Mouse (Mus musculus) embryonic facial prominence, embryonic 11.5 days (tissue): ENCODE data around the gene Cacna1c. TPM values are rescaled to one million over a fixed set of nuclear protein-coding genes. Genes with fewer than 3 reads are reported as not detected.
A peak's percentile ranks its signal among the peaks of the same experiment; 100 is the strongest.

ENCODE experiments used
- ATAC-seq: fragments of 200-750 bp; cut with Nextera tagmentation; replicated peaks from 2 replicates; pipeline ENCODE4 v1.8.0; 2017; ENCODE audit warnings: low read depth; ENCODE audit not compliant: insufficient number of reproducible peaks, low FRiP score, low TSS enrichment
- DNase-seq: peaks from one replicate; pipeline ENCODE4 v3.0.0-alpha.2; 2015; ENCODE audit warnings: low spot score
- H3K27ac ChIP-seq: fragments of 300-500 bp; sonication (generic); replicated peaks from 2 replicates; pipeline ENCODE4 v1.5.1; 2014; ENCODE audit warnings: mild to moderate bottlenecking, low read depth, low read length, control low read depth
- H3K27me3 ChIP-seq: fragments of 300-500 bp; sonication (generic); 2 replicates; pipeline ENCODE4 v1.6.1; 2014; ENCODE audit warnings: mild to moderate bottlenecking, low read length, moderate library complexity, mixed read lengths; ENCODE audit not compliant: control insufficient read depth, insufficient read depth
- H3K36me3 ChIP-seq: fragments of 300-500 bp; sonication (generic); replicated peaks from 2 replicates; pipeline ENCODE4 v1.6.1; 2014; ENCODE audit warnings: low read depth, mild to moderate bottlenecking, low read length, moderate library complexity, mixed read lengths; ENCODE audit not compliant: control insufficient read depth, insufficient read depth
- H3K4me1 ChIP-seq: fragments of 300-500 bp; sonication (generic); 2 replicates; pipeline ENCODE4 v1.6.1; 2014; ENCODE audit warnings: low read length, mixed read lengths; ENCODE audit not compliant: control insufficient read depth, insufficient read depth
- H3K4me2 ChIP-seq: fragments of 300-500 bp; sonication (generic); 2 replicates; pipeline ENCODE4 v1.6.1; 2014; ENCODE audit warnings: low read depth, mild to moderate bottlenecking, control low read depth, low read length, moderate library complexity
- H3K4me3 ChIP-seq: fragments of 300-500 bp; sonication (generic); 2 replicates; pipeline ENCODE4 v1.5.1; 2014; ENCODE audit warnings: low read depth, low read length, control low read depth
- H3K9ac ChIP-seq: fragments of 300-500 bp; sonication (generic); replicated peaks from 2 replicates; pipeline ENCODE4 v1.6.1; 2014; ENCODE audit warnings: mild to moderate bottlenecking, control low read depth, low read length
- H3K9me3 ChIP-seq: fragments of 300-500 bp; sonication (generic); replicated peaks from 2 replicates; pipeline ENCODE4 v1.6.1; 2016; ENCODE audit warnings: mild to moderate bottlenecking, low read length, inconsistent platforms, mixed read lengths; ENCODE audit not compliant: control insufficient read depth
- WGBS: fragments of 180-500 bp; shearing (Covaris S2); extraction: QIAGEN DNeasy Blood & Tissue Kit; methylation state at CpG from one replicate; pipeline ENCODE4 v1.1.7; 2014; 5-methylcytosine and 5-hydroxymethylcytosine counted together
- polyA plus RNA-seq: library from polyadenylated mRNA; unstranded; fragments of >200 nt; fragmentation: Nextera tagmentation; extraction: Ambion mirVana; gene quantifications from 2 replicates; pipeline ENCODE4 v1.2.1, GENCODE M21; 2014

The Cacna1c gene
- polyA plus RNA-seq, 1 experiment from 2014 or later, result 4.3 TPM

DNA sequence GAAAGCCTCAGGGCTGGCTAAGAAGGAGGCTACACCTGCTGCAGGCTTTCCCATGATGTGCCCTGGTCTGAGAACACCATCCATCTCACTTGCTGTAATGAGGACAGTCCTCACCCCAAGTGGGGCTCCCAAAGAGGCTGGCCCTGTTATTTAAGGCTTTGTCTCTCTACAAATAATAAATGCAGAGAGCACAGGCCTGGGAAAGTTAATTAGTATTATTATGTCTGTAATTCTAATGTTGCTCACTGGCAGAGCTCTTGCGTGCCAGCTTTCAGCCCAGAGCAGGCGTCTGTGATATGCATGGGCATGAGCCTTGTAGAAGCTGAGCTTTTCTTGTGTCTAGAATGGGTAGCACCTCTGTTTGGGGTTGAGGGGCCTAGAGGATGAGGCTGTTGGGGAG is 354.3 kb downstream of the Cacna1c start:
- Histone ChIP-seq H3K4me2 (no peak overlapping the region), H3K9ac (no peak overlapping the region), H3K4me1 (no peaks in the 10 kb centered on the region), H3K27ac (no peak overlapping the region), H3K36me3 (no peaks in the 10 kb centered on the region), H3K9me3 (no peaks in the 10 kb centered on the region), H3K27me3 (no peaks in the 10 kb centered on the region), H3K4me3 (no peak overlapping the region)
- 85% methylated on average over 2 of the region's 2 CpGs for WGBS
- no peak for ATAC-seq
- DNase-seq, result no peak

DNA sequence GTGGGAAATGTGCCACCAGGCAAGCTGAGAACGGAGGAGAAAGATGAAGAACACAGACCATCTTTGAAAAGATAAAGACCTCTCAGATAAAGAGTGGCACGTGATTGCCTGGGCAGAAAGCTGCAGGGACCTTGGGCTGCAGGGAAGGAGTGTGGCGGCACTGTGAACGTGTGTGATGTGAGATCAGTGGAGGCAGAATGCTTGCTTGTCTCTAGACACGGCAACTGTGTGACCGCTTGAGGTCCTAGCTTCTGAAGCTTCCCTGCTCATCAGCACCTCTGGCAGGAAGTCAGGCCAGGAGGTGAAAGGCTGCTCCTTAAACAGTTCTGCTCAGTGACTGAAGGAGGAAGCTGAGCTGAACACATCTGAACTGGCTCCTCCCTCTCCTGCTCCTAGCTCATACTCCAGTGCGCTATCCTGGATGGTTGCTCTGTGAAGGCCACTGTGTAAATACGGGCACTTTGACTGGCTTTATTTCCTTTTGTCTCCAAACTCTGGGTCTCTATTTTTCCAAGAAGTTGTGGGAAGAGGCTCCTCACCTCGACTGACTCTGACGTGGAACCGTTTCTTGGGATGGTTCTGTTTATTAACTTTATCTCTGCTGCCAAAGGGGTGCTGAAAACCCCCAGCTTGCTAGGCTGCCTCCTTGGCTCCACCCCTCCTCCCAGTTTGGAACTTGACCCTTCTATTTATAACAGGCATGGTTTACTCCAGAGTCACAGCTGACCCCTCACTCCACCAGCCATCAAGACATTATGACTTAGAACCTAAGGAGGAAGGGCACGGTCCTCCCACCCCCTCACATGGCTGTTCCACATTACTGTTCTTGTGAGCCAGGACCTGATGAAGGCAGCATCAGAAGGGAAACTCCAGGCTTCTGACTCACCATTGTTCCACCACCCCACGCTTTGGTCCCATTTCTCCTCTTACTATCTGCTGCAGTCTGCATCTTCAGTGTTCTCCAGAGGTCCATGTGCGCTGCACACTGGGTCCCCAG is 357.0 kb downstream of the Cacna1c start:
- ATAC-seq (no peak), DNase-seq (peak; percentile 26)
- Histone ChIP-seq H3K36me3 (no peaks in the 10 kb centered on the region), H3K27ac (no peak overlapping the region), H3K9me3 (no peaks in the 10 kb centered on the region), H3K4me1 (no peaks in the 10 kb centered on the region), H3K27me3 (no peaks in the 10 kb centered on the region), H3K4me2 (no peak overlapping the region), H3K9ac (no peak overlapping the region), H3K4me3 (no peak overlapping the region)
- 58% methylated on average over 14 of the region's 14 CpGs for WGBS

DNA sequence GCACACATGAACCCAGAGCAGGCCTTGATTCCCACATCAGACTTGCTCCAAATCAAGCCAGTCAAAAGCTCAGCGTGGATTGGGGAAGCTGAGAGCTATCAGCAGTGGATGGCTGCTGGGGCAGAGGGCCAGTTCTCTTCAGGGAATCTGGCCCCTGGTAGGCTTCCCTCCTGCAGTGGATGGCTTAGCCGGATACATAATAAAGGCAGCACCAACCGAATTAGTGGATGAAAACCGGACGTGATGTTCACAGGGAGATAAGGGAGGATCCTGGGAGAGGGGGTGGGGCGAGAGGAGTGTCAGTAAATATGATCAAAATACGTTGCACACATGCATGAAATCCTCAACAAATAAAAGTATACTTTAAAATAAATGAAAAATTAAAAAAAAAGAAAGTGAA is 359.5 kb downstream of the Cacna1c start:
- 23% methylated on average over 7 of the region's 7 CpGs for WGBS

DNA sequence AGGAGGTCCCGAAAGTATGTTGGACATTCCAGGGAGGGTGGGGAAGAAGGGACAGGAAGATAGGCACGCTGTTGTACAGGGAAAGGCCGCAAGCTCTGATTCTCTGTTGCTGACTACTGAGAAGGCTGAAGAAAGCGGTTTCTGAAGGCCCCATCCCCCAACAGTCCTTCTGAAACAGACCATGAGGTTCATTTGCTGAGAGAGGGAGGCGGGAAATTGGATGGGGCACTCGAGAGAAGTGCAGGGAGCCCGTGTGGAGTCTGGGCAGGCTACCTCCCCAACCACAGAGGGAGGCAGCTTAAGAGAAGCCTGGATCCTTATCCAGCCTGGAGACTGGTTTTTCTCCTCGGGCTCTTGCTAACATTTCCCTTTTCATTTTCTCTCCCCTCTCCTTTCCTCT is 362.2 kb downstream of the Cacna1c start:
- H3K27ac ChIP-seq, result no peak overlapping the region
- ATAC-seq, result no peak
- no peak overlapping the region for H3K4me3 ChIP-seq
- H3K4me1 ChIP-seq, result no peaks in the 10 kb centered on the region
- WGBS, result 61% methylated on average over 8 of the region's 8 CpGs
- DNase-seq, result peak; percentile 32
- no peaks in the 10 kb centered on the region for H3K36me3 ChIP-seq
- no peaks in the 10 kb centered on the region for H3K9me3 ChIP-seq
- H3K4me2 ChIP-seq, result no peak overlapping the region
- H3K27me3 ChIP-seq, result no peaks in the 10 kb centered on the region
- no peak overlapping the region for H3K9ac ChIP-seq

More for the DNA sequence above, 359.5 kb downstream of the Cacna1c start:
- Histone ChIP-seq H3K9ac (no peak overlapping the region), H3K36me3 (no peaks in the 10 kb centered on the region), H3K4me1 (no peaks in the 10 kb centered on the region), H3K27ac (no peak overlapping the region), H3K4me3 (no peak overlapping the region), H3K4me2 (no peak overlapping the region), H3K27me3 (no peaks in the 10 kb centered on the region), H3K9me3 (no peaks in the 10 kb centered on the region)
- ATAC-seq (no peak), DNase-seq (no peak)

DNA sequence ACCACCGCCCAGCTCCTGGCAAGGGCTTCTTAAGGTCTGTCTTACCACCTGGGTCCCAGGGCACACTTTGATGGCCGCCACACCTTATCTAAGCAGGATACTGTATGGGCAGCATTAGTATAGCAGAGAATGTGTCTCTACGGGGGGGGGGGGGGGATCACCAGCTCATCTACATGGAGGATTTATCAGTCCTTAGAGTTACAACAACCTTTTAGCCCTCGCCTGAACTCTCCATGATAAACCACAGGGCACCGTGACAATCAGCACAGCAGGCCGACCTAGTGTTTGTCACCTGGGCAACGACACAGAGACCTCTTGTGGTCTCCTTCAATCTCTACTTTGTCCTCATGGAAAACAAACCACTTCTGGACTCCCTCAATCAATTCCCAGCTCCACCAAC is 363.2 kb downstream of the Cacna1c start:
- H3K36me3 ChIP-seq, result no peaks in the 10 kb centered on the region
- no peak overlapping the region for H3K9ac ChIP-seq
- no peaks in the 10 kb centered on the region for H3K4me1 ChIP-seq
- H3K9me3 ChIP-seq, result no peaks in the 10 kb centered on the region
- DNase-seq, result no peak
- H3K4me3 ChIP-seq, result no peak overlapping the region
- no peak for ATAC-seq
- H3K27me3 ChIP-seq, result no peaks in the 10 kb centered on the region
- no peak overlapping the region for H3K27ac ChIP-seq
- WGBS, result 86% methylated on average over 7 of the region's 7 CpGs
- no peak overlapping the region for H3K4me2 ChIP-seq

DNA sequence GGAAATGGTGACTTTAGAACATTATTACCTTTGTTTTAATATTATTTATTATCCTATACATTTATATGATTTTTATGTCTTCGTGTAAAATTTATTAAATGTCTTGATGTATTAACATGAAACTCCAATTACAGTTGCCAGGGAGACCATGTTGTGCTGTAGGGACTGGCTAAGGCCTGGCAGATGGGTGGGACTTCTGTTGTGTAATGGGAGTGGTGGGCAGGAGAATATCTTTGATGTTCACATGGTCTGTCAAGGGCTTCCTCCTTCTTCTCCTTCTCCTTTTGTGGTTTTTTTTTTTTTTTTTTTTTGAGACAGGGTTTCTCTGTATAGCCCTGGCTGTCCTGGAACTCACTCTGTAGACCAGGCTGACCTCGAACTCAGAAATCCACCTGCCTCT is 363.6 kb downstream of the Cacna1c start:
- ATAC-seq (no peak), DNase-seq (no peak)
- Histone ChIP-seq H3K9ac (no peak overlapping the region), H3K27me3 (no peaks in the 10 kb centered on the region), H3K4me2 (no peak overlapping the region), H3K9me3 (no peaks in the 10 kb centered on the region), H3K4me3 (no peak overlapping the region), H3K27ac (no peak overlapping the region), H3K36me3 (no peaks in the 10 kb centered on the region), H3K4me1 (peaks cover 4% of the 10 kb centered on the region; the same call in 1 of the 2 replicates)
- WGBS, result 96% methylated on average over 2 of the region's 2 CpGs

DNA sequence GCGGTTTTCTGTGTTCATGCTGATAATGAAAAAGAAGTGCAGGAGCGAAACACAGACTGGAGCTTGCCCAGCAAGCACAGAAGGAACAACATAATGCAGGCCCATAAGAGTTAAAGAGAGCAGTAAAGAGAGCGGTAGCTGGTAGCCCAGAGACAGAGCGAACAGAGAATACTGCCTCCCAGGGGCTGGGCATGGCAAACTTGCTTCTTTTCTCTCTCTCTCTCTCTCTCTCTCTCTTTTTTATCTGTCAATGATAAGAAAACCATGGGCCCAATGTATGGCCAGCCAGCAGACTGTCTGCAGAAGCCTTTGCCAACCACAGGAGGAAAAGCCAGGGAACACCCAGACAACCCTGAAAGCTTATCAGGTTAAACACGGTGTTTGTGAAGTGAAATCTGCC is 365.4 kb downstream of the Cacna1c start:
- Histone ChIP-seq H3K27me3 (no peaks in the 10 kb centered on the region), H3K4me1 (peaks cover 4% of the 10 kb centered on the region; the same call in 1 of the 2 replicates), H3K36me3 (no peaks in the 10 kb centered on the region), H3K4me2 (no peak overlapping the region), H3K27ac (no peak overlapping the region), H3K4me3 (no peak overlapping the region), H3K9me3 (no peaks in the 10 kb centered on the region), H3K9ac (no peak overlapping the region)
- DNase-seq (no peak), ATAC-seq (no peak)
- 88% methylated on average over 5 of the region's 5 CpGs for WGBS

DNA sequence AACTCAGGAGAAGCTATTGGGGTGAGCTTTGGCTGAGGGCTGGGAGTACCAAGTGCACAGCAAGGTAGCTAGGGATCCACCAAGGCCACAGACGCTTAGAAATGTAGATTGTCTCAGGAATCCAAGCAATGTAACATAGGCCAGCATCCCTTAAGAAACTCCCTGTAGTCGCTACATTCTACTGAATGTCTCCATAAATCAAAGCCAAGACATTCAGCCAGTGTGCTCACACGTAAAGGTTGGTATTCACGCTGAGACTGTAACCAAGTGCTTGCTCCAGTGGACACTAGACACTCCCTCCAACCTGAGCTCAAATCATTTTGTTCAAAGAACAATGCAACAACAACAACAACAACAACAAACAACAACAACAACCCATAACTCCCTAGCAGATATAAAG is 368.0 kb downstream of the Cacna1c start:
- WGBS, result 86% methylated on average over 4 of the region's 4 CpGs
- Histone ChIP-seq H3K4me3 (no peak overlapping the region), H3K27me3 (no peaks in the 10 kb centered on the region), H3K4me1 (peaks cover 4% of the 10 kb centered on the region; the same call in 1 of the 2 replicates), H3K36me3 (no peaks in the 10 kb centered on the region), H3K9ac (0 out of 2 replicates have a peak overlapping the region, but pooled peaks have one; percentile 18), H3K4me2 (no peak overlapping the region), H3K27ac (no peak overlapping the region), H3K9me3 (no peaks in the 10 kb centered on the region)
- DNase-seq (no peak), ATAC-seq (no peak)
